Mouse (Mus musculus) urinary bladder, postnatal 36 days (tissue): ENCODE data around the gene Hscb.
A peak's percentile ranks its signal among the peaks of the same experiment; 100 is the strongest.

Source experiments
- DNase-seq, 2 experiments: peaks; one replicate each; pipeline ENCODE4 v3.0.0; 2022; ENCODE audit warnings: low spot score in 2 of 2, mixed read lengths in 1 of 2

The Hscb gene

GRCm38 (mm10) chr5:110781529-110782238 lies 57.9 kb downstream of the Hscb start:
- DNase-seq, result no peak

GRCm38 (mm10) chr5:110780761-110781528 lies 58.6 kb downstream of the Hscb start:
- DNase-seq, result peak in 1 of 2 experiments; percentile 6

- peak; percentile 92 to 95 for DNase-seq
These were observed 59.4 kb downstream of the Hscb start, which contains the start of gene Pus1 for GRCm38 (mm10) chr5:110779998-110780760. Gene Pus1, minus strand, starts transcription at chr5:110780659.

- DNase-seq, result no peak
These were observed 60.1 kb downstream of the Hscb start for GRCm38 (mm10) chr5:110779276-110779997.
